Mouse (Mus musculus): ENCODE results near the gene Tlr8.

The Tlr8 gene

GRCm38 (mm10) chrX:167205813-167206520 lies 58.2 kb downstream of the Tlr8 start:
- no peak for DNase-seq (ENCODE audit: low spot score)

GRCm38 (mm10) chrX:167201365-167201764 lies 62.8 kb downstream of the Tlr8 start:
- DNase-seq (ENCODE audit: low spot score): no peak

GRCm38 (mm10) chrX:167195228-167195649 lies 68.9 kb downstream of the Tlr8 start:
- DNase-seq (ENCODE audit: low spot score): no peak
